Mouse (Mus musculus): ENCODE measurements around the gene Zdhhc6.

Gene Zdhhc6

GRCm38 (mm10) chr19:55257656-55258375, 58.0 kb downstream of the Zdhhc6 start:
- DNase-seq (ENCODE audit: low read depth, low spot score) = no peak

GRCm38 (mm10) chr19:55256156-55256555, 59.7 kb downstream of the Zdhhc6 start:
- no peak for DNase-seq (ENCODE audit: low read depth, low spot score)

- DNase-seq (ENCODE audit: low read depth, low spot score) = no peak
Observed at GRCm38 (mm10) chr19:55254513-55255016, 61.3 kb downstream of the Zdhhc6 start.

- peak; percentile 41 for DNase-seq (ENCODE audit: low read depth, low spot score)
Observed at GRCm38 (mm10) chr19:55253570-55254441, 62.0 kb downstream of the Zdhhc6 start.

GRCm38 (mm10) chr19:55253239-55253569, 62.6 kb downstream of the Zdhhc6 start:
- no peak for DNase-seq (ENCODE audit: low read depth, low spot score)

- DNase-seq (ENCODE audit: low read depth, low spot score) = no peak
Observed at GRCm38 (mm10) chr19:55251383-55252124, 64.3 kb downstream of the Zdhhc6 start, which contains the start of gene Acsl5. Gene Acsl5, plus strand, starts transcription at chr19:55251938.

- DNase-seq (ENCODE audit: low read depth, low spot score) = no peak
Observed at GRCm38 (mm10) chr19:55250451-55250850, 65.4 kb downstream of the Zdhhc6 start.

GRCm38 (mm10) chr19:55247991-55248520, 67.8 kb downstream of the Zdhhc6 start:
- DNase-seq (ENCODE audit: low read depth, low spot score) = no peak

- DNase-seq (ENCODE audit: low read depth, low spot score) = no peak
Observed at GRCm38 (mm10) chr19:55247563-55247962, 68.3 kb downstream of the Zdhhc6 start.

GRCm38 (mm10) chr19:55244791-55245231, 71.0 kb downstream of the Zdhhc6 start:
- DNase-seq (ENCODE audit: low read depth, low spot score) = no peak

- DNase-seq (ENCODE audit: low read depth, low spot score) = no peak
Observed at GRCm38 (mm10) chr19:55241186-55241645, 74.6 kb downstream of the Zdhhc6 start, which contains the start of gene Gucy2g. Gene Gucy2g, minus strand, starts transcription at chr19:55241236.

GRCm38 (mm10) chr19:55239766-55240426, 75.9 kb downstream of the Zdhhc6 start:
- DNase-seq (ENCODE audit: low read depth, low spot score) = no peak

- no peak for DNase-seq (ENCODE audit: low read depth, low spot score)
Observed at GRCm38 (mm10) chr19:55236564-55236963, 79.3 kb downstream of the Zdhhc6 start.

- no peak for DNase-seq (ENCODE audit: low read depth, low spot score)
Observed at GRCm38 (mm10) chr19:55236026-55236425, 79.8 kb downstream of the Zdhhc6 start.

GRCm38 (mm10) chr19:55232136-55232535, 83.7 kb downstream of the Zdhhc6 start:
- DNase-seq (ENCODE audit: low read depth, low spot score) = no peak

GRCm38 (mm10) chr19:55231081-55231480, 84.8 kb downstream of the Zdhhc6 start:
- DNase-seq (ENCODE audit: low read depth, low spot score) = no peak

- no peak for DNase-seq (ENCODE audit: low read depth, low spot score)
Observed at GRCm38 (mm10) chr19:55227135-55227534, 88.7 kb downstream of the Zdhhc6 start.

GRCm38 (mm10) chr19:55226621-55227020, 89.2 kb downstream of the Zdhhc6 start:
- no peak for DNase-seq (ENCODE audit: low read depth, low spot score)

GRCm38 (mm10) chr19:55222268-55222667, 93.6 kb downstream of the Zdhhc6 start:
- no peak for DNase-seq (ENCODE audit: low read depth, low spot score)

All from c-Kit-negative CD71-positive TER-119-positive erythroid progenitor cells, embryonic 14.5 days (primary cell).